Mouse (Mus musculus) left cerebral cortex, postnatal 36 days (tissue): ENCODE measurements around the gene Srcap. TPM values are rescaled to one million over a fixed set of nuclear protein-coding genes. Genes with fewer than 3 reads are reported as not detected.

ENCODE experiments used
- microRNA-seq: library from miRNA; unstranded; fragments of <30 nt; microRNA quantifications from one replicate; pipeline ENCODE4 v1.2.0, GENCODE M21; 2022
- total RNA-seq, 2 experiments: library from RNA; stranded (reverse); gene quantifications; 2 replicates each; pipeline ENCODE4 v1.2.3; 2021

Gene Srcap
- total RNA-seq, 2 experiments from 2014 or later, result 99.0 to 131 TPM

Small RNA genes within 50 kb of the gene (microRNA-seq; reads per million reads assigned to microRNA genes)
- not detected for gene Gm47278
- gene Mir7060, result not detected

Other genes with a start within 250 kb of the Srcap start
- 10 to 100 TPM; 38.4 to 43.1 TPM for gene Sephs2, start 237.9 kb upstream of the Srcap start, total RNA-seq
- under 1 TPM; 0.48 to 0.76 TPM for gene Itgal, start 215.7 kb upstream of the Srcap start, total RNA-seq
- 10 to 100 TPM; 14.4 to 15.0 TPM for gene Zfp768, start 166.4 kb upstream of the Srcap start, total RNA-seq
- gene Zfp747, start 135.9 kb upstream of the Srcap start, total RNA-seq, result 1 to 10 TPM; 5.7 to 7.2 TPM
- gene 9130019O22Rik, start 124.8 kb upstream of the Srcap start, total RNA-seq, result 1 to 10 TPM; 3.3 to 3.9 TPM
- gene E430018J23Rik, start 118.4 kb upstream of the Srcap start, total RNA-seq, result 1 to 10 TPM; 7.7 to 8.2 TPM
- 1 to 10 TPM; 5.4 to 5.6 TPM for gene Zfp764, start 105.2 kb upstream of the Srcap start, total RNA-seq
- gene Zfp688, start 89.9 kb upstream of the Srcap start, total RNA-seq, result 10 to 100 TPM; 13.7 to 18.6 TPM
- 1 to 10 TPM; 5.8 to 7.9 TPM for gene Zfp689, start 62.8 kb upstream of the Srcap start, total RNA-seq
- 10 to 100 TPM; 25.7 to 30.2 TPM for gene Prr14, start 52.4 kb upstream of the Srcap start, total RNA-seq
- gene Fbrs, start 32.8 kb upstream of the Srcap start, total RNA-seq, result 10 to 100 TPM; 48.7 to 61.4 TPM
- gene Gm42715, start 7.6 kb downstream of the Srcap start, total RNA-seq, result 10 to 100 TPM in 1 of 2 experiments, 1 to 10 TPM in 1; 7.6 to 15.0 TPM
- gene Tmem265, start 49.4 kb downstream of the Srcap start, total RNA-seq, result 1 to 10 TPM in 1 of 2 experiments, not detected in 1; 3.4 TPM
- gene Phkg2, start 61.4 kb downstream of the Srcap start, total RNA-seq, result 10 to 100 TPM; 69.2 to 81.4 TPM
- 1 to 10 TPM; 9.3 to 9.7 TPM for gene Ccdc189, start 76.6 kb downstream of the Srcap start, total RNA-seq
- gene Rnf40, start 76.8 kb downstream of the Srcap start, total RNA-seq, result 10 to 100 TPM; 63.1 to 81.0 TPM
- 10 to 100 TPM; 22.1 to 24.7 TPM for gene Zfp629, start 103.8 kb downstream of the Srcap start, total RNA-seq
- 10 to 100 TPM; 37.9 to 47.9 TPM for gene Bcl7c, start 196.9 kb downstream of the Srcap start, total RNA-seq
- gene Ctf1, start 200.8 kb downstream of the Srcap start, total RNA-seq, result 1 to 10 TPM; 2.4 to 2.5 TPM
- gene Ctf2, start 220.2 kb downstream of the Srcap start, total RNA-seq, result not detected
- 10 to 100 TPM; 73.2 to 84.6 TPM for gene Fbxl19, start 232.6 kb downstream of the Srcap start, total RNA-seq